Mouse (Mus musculus): Measurements from ENCODE around the gene Gpc5. TPM values are rescaled to one million over a fixed set of nuclear protein-coding genes. Genes with fewer than 3 reads are reported as not detected.

Gene Gpc5
- polyA plus RNA-seq, 1 experiment from 2014 or later = 1.5 TPM

GRCm38 (mm10) chr14:116384602-116385001 is 1292.6 kb downstream of the Gpc5 start:
- Histone ChIP-seq H3K36me3 (replicated peaks) (no peaks in the 10 kb centered on the region), H3K9me3 (no peaks in the 10 kb centered on the region), H3K27me3 (replicated peaks; ENCODE audit: low read depth, poor library complexity, severe bottlenecking) (no peaks in the 10 kb centered on the region), H3K27ac (replicated peaks) (no peak overlapping the region), H3K4me1 (no peaks in the 10 kb centered on the region), H3K4me3 (no peak overlapping the region)
- no peak for DNase-seq (ENCODE audit: low spot score)
- 58% methylated on average over 2 of the region's 2 CpGs for WGBS

DNA sequence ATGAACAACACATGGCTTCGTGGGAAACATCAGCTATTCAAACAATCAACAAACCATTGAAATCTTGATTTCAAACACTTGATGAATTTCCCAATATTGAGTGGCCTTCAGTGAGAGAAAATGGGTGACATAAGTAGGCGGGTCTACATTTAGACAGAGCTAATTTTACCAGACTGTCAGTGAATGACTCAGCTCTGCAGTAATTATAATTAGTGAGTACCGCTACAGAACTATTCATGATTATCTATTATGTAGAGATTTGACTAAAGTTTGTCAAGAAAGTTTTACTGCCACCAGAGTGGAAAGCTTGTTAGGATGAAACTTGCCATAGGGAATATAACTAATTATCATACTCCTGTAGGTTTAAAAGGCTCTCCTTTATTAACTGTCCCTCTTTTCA is 1323.5 kb downstream of the Gpc5 start:
- H3K36me3 ChIP-seq (replicated peaks) = no peaks in the 10 kb centered on the region
- no peak overlapping the region for H3K4me3 ChIP-seq
- no peak overlapping the region for H3K27ac ChIP-seq (replicated peaks)
- H3K9me3 ChIP-seq = no peaks in the 10 kb centered on the region
- 91% methylated on average over 3 of the region's 3 CpGs for WGBS
- H3K27me3 ChIP-seq (replicated peaks; ENCODE audit: low read depth, poor library complexity, severe bottlenecking) = no peaks in the 10 kb centered on the region
- no peaks in the 10 kb centered on the region for H3K4me1 ChIP-seq
- DNase-seq (ENCODE audit: low spot score) = no peak

- WGBS = 59% methylated on average over 4 of the region's 4 CpGs
- Histone ChIP-seq H3K27me3 (replicated peaks; ENCODE audit: low read depth, poor library complexity, severe bottlenecking) (no peaks in the 10 kb centered on the region), H3K27ac (replicated peaks) (no peak overlapping the region), H3K9me3 (no peaks in the 10 kb centered on the region), H3K4me1 (no peaks in the 10 kb centered on the region), H3K4me3 (no peak overlapping the region), H3K36me3 (replicated peaks) (no peaks in the 10 kb centered on the region)
- no peak for DNase-seq (ENCODE audit: low spot score)
Observed at GRCm38 (mm10) chr14:116448219-116448618, 1356.2 kb downstream of the Gpc5 start.

GRCm38 (mm10) chr14:116453356-116453755 is 1361.3 kb downstream of the Gpc5 start:
- Histone ChIP-seq H3K27ac (replicated peaks) (no peak overlapping the region), H3K27me3 (replicated peaks; ENCODE audit: low read depth, poor library complexity, severe bottlenecking) (no peaks in the 10 kb centered on the region), H3K36me3 (replicated peaks) (no peaks in the 10 kb centered on the region), H3K9me3 (no peaks in the 10 kb centered on the region), H3K4me1 (no peaks in the 10 kb centered on the region), H3K4me3 (no peak overlapping the region)
- 87% methylated on average over 3 of the region's 3 CpGs for WGBS
- no peak for DNase-seq (ENCODE audit: low spot score)

- Histone ChIP-seq H3K4me1 (no peaks in the 10 kb centered on the region), H3K36me3 (replicated peaks) (no peaks in the 10 kb centered on the region), H3K27ac (replicated peaks) (no peak overlapping the region), H3K9me3 (no peaks in the 10 kb centered on the region), H3K4me3 (no peak overlapping the region), H3K27me3 (replicated peaks; ENCODE audit: low read depth, poor library complexity, severe bottlenecking) (no peaks in the 10 kb centered on the region)
- no peak for DNase-seq (ENCODE audit: low spot score)
- 63% methylated on average over 4 of the region's 4 CpGs for WGBS
Observed at GRCm38 (mm10) chr14:116456211-116456610, 1364.2 kb downstream of the Gpc5 start.

- H3K9me3 ChIP-seq = no peaks in the 10 kb centered on the region
- no peaks in the 10 kb centered on the region for H3K36me3 ChIP-seq (replicated peaks)
- no peaks in the 10 kb centered on the region for H3K27me3 ChIP-seq (replicated peaks; ENCODE audit: low read depth, poor library complexity, severe bottlenecking)
- DNase-seq (ENCODE audit: low spot score) = no peak
- H3K27ac ChIP-seq (replicated peaks) = no peak overlapping the region
- no peak overlapping the region for H3K4me3 ChIP-seq
- H3K4me1 ChIP-seq = no peaks in the 10 kb centered on the region
- 84% methylated on average over 8 of the region's 8 CpGs for WGBS
Observed at GRCm38 (mm10) chr14:116473378-116474179, 1381.6 kb downstream of the Gpc5 start.

DNA sequence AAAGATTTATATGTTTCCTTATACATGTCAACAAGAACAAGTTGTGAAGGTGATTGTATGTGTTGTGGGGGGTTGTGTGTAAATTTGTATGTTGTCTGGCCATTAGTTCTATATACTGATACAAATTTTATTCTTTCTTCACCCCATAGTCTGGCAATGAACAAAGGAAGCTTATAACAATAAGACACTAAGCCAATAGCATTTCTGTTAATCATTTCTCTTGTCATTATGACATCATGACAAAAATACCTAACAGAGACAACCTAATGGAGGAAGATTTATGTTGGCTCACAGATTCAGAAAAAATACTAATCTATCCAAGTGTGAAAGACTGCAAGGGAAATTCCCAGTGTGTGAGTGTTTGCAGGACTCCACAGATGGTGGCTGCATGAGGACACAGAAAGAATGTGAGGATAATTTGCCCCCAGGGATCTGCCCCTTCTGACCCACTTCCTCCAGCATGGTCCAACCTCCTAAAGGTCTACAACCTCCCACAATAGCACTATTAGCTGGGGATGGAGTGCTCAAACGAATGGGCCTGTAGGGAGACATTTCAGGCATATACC is 1402.4 kb downstream of the Gpc5 start:
- H3K36me3 ChIP-seq (replicated peaks) = no peaks in the 10 kb centered on the region
- H3K27ac ChIP-seq (replicated peaks) = no peak overlapping the region
- no peaks in the 10 kb centered on the region for H3K27me3 ChIP-seq (replicated peaks; ENCODE audit: low read depth, poor library complexity, severe bottlenecking)
- no peaks in the 10 kb centered on the region for H3K4me1 ChIP-seq
- no peak overlapping the region for H3K4me3 ChIP-seq
- WGBS = 9% methylated on average over 1 of the region's 1 CpGs
- no peaks in the 10 kb centered on the region for H3K9me3 ChIP-seq
- DNase-seq (ENCODE audit: low spot score) = peak; percentile 37

DNA sequence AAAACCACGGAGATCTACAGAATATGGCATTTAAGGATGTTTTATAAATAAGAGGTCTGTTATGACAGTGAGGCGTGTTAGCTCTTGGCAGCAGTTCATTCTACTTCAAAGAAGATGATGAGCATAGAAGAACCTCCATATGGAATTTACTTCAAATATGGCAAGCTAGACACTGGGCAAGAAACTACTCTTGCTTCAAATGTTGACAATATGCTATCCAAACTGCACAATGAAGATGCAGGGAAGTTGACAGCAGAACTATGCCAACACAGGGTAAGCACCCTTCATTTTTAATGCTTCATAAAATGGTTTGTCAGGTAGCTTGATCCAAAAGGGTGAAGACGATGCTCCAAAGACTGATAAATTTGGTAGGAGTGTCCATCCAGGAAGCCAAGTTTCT is 1446.2 kb downstream of the Gpc5 start:
- H3K9me3 ChIP-seq = no peaks in the 10 kb centered on the region
- H3K4me3 ChIP-seq = no peak overlapping the region
- H3K36me3 ChIP-seq (replicated peaks) = no peaks in the 10 kb centered on the region
- 85% methylated on average over 3 of the region's 3 CpGs for WGBS
- H3K4me1 ChIP-seq = no peaks in the 10 kb centered on the region
- H3K27me3 ChIP-seq (replicated peaks; ENCODE audit: low read depth, poor library complexity, severe bottlenecking) = no peaks in the 10 kb centered on the region
- H3K27ac ChIP-seq (replicated peaks) = no peak overlapping the region
- DNase-seq (ENCODE audit: low spot score) = no peak

DNA sequence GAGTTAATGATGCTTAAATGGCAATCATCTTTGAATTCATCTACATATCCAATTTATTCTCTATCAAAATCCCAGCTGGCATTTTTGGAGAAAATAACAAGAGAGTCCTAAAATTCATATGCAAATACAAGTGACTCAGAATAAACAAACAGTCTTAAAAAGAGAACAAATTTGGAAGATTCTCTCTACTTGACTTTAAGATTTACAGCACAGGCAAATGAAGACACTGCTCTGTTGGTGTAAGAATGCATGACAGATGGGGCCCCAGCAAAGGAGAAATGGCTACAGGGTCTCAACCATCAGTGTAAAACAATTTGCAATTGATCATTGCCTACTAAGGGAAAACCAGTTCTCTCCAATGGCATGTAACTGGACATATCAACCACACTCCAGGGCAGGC is 1451.7 kb downstream of the Gpc5 start:
- Histone ChIP-seq H3K4me3 (no peak overlapping the region), H3K27ac (replicated peaks) (no peak overlapping the region)

GRCm38 (mm10) chr14:116551401-116551800 is 1459.4 kb downstream of the Gpc5 start:
- Histone ChIP-seq H3K4me1 (peaks cover 16% of the 10 kb centered on the region), H3K27me3 (replicated peaks; ENCODE audit: low read depth, poor library complexity, severe bottlenecking) (no peaks in the 10 kb centered on the region), H3K4me3 (no peak overlapping the region), H3K9me3 (no peaks in the 10 kb centered on the region), H3K36me3 (replicated peaks) (no peaks in the 10 kb centered on the region), H3K27ac (replicated peaks) (peak overlapping the region; percentile 21; the same call in 1 of the 2 replicates)
- WGBS = 44% methylated on average over 5 of the region's 5 CpGs
- DNase-seq (ENCODE audit: low spot score) = peak; percentile 24

More for the DNA sequence above, 1451.7 kb downstream of the Gpc5 start:
- Histone ChIP-seq H3K27me3 (replicated peaks; ENCODE audit: low read depth, poor library complexity, severe bottlenecking) (no peaks in the 10 kb centered on the region), H3K9me3 (no peaks in the 10 kb centered on the region), H3K36me3 (replicated peaks) (no peaks in the 10 kb centered on the region), H3K4me1 (no peaks in the 10 kb centered on the region)
- DNase-seq (ENCODE audit: low spot score) = no peak

GRCm38 (mm10) chr14:116553316-116553715 is 1461.3 kb downstream of the Gpc5 start:
- no peak overlapping the region for H3K27ac ChIP-seq (replicated peaks)
- no peaks in the 10 kb centered on the region for H3K36me3 ChIP-seq (replicated peaks)
- no peaks in the 10 kb centered on the region for H3K27me3 ChIP-seq (replicated peaks; ENCODE audit: low read depth, poor library complexity, severe bottlenecking)
- peaks cover 16% of the 10 kb centered on the region for H3K4me1 ChIP-seq
- no peaks in the 10 kb centered on the region for H3K9me3 ChIP-seq
- DNase-seq (ENCODE audit: low spot score) = no peak
- 40% methylated on average over 7 of the region's 7 CpGs for WGBS
- H3K4me3 ChIP-seq = no peak overlapping the region

GRCm38 (mm10) chr14:116558141-116558800 is 1466.3 kb downstream of the Gpc5 start:
- H3K27ac ChIP-seq (replicated peaks) = no peak overlapping the region
- 89% methylated on average over 9 of the region's 9 CpGs for WGBS
- no peaks in the 10 kb centered on the region for H3K36me3 ChIP-seq (replicated peaks)
- H3K27me3 ChIP-seq (replicated peaks; ENCODE audit: low read depth, poor library complexity, severe bottlenecking) = no peaks in the 10 kb centered on the region
- no peak for DNase-seq (ENCODE audit: low spot score)
- no peak overlapping the region for H3K4me3 ChIP-seq
- peaks cover 6% of the 10 kb centered on the region for H3K4me1 ChIP-seq
- H3K9me3 ChIP-seq = no peaks in the 10 kb centered on the region

DNA sequence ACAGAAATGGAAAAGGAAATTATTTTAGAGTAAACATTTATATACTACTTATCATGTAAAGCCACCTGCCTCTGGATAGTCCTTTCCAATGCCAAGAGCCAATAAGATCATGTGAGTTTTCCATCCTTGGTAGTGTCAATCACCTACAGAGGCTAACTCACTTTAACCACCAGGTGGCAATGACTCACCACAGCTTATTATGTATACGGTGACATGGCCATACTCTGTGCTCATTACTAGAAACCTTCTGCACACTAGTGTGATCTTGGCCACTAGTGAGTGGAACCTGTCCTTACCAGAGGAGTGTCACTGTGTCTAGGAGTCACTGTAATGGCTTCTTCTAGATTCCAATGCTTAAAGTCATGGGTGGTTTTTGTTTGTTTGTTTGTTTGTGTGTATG is 1468.0 kb downstream of the Gpc5 start:
- Histone ChIP-seq H3K36me3 (replicated peaks) (no peaks in the 10 kb centered on the region), H3K27ac (replicated peaks) (no peak overlapping the region), H3K4me3 (no peak overlapping the region), H3K9me3 (no peaks in the 10 kb centered on the region), H3K27me3 (replicated peaks; ENCODE audit: low read depth, poor library complexity, severe bottlenecking) (no peaks in the 10 kb centered on the region), H3K4me1 (no peaks in the 10 kb centered on the region)
- WGBS = 50% methylated on average over 1 of the region's 1 CpGs
- peak; percentile 15 for DNase-seq (ENCODE audit: low spot score)
